Mouse (Mus musculus): ENCODE data around the gene Idh2.

GRCm38 (mm10) chr7:80123672-80124071 lies 8.5 kb upstream of the Idh2 start:
- no peak for TF ChIP-seq POLR2A (IDR thresholded peaks at IDR 0.05; ENCODE audit: extremely low read depth, insufficient read depth, low read length)
- TF ChIP-seq CTCF (IDR thresholded peaks at IDR 0.05; ENCODE audit: extremely low read depth, insufficient read depth, low read length) = no peak
